Mouse (Mus musculus) bone marrow macrophage, adult 2 months (primary cell): ENCODE results near the gene Gck. TPM values are rescaled to one million over a fixed set of nuclear protein-coding genes. Genes with fewer than 3 reads are reported as not detected.

ENCODE experiments used
- H3K27ac ChIP-seq: 2 replicates; pipeline ENCODE4 v1.5.1; 2012; ENCODE audit warnings: low read depth, low read length; ENCODE audit not compliant: insufficient read depth
- H3K4me1 ChIP-seq: 2 replicates; pipeline ENCODE4 v1.6.1; 2012; ENCODE audit warnings: low read length; ENCODE audit not compliant: control insufficient read depth, insufficient read depth
- H3K4me3 ChIP-seq: 2 replicates; pipeline ENCODE4 v1.5.1; 2012; ENCODE audit warnings: mild to moderate bottlenecking, low read length, moderate library complexity; ENCODE audit not compliant: insufficient read depth
- CTCF ChIP-seq: IDR thresholded peaks from 2 replicates; pipeline ENCODE4 v1.5.1; 2012; ENCODE audit warnings: low read depth, mild to moderate bottlenecking, low read length, moderate library complexity
- POLR2A ChIP-seq: IDR thresholded peaks from 2 replicates; pipeline ENCODE4 v1.6.1; 2012; ENCODE audit warnings: mild to moderate bottlenecking, low read depth, low read length, borderline replicate concordance
- polyA plus RNA-seq: library from polyadenylated mRNA; stranded (reverse); fragments of >200 nt; gene quantifications from 2 replicates; pipeline ENCODE4 v1.2.4, GENCODE M21; 2012; ENCODE audit not compliant: missing spikeins, insufficient read depth, insufficient read length

Gene Gck
- polyA plus RNA-seq, 1 experiment: not detected

DNA sequence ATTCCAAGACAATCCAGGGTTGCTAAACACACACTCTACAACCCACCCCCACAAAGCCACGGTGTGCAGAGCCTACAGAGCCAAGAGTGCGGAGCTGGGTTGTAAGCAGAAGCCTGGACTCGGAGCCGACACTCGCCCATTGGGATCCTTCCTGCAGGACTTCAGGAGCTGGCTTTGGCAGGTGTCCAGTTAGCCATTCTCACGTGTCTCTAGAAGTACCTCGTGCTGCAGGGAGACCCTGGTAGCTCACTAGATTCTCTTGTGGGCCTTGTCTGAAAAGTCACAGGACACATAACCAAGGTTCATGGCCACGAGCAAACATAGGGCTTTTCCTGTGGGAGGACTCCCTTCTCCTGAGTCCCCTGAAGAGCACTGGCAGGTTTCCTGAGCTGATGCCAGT, 36.6 kb downstream of the Gck start:
- no peak for TF ChIP-seq CTCF
- peaks cover 3% of the 10 kb centered on the region; the same call in 1 of the 2 replicates for H3K4me1 ChIP-seq

DNA sequence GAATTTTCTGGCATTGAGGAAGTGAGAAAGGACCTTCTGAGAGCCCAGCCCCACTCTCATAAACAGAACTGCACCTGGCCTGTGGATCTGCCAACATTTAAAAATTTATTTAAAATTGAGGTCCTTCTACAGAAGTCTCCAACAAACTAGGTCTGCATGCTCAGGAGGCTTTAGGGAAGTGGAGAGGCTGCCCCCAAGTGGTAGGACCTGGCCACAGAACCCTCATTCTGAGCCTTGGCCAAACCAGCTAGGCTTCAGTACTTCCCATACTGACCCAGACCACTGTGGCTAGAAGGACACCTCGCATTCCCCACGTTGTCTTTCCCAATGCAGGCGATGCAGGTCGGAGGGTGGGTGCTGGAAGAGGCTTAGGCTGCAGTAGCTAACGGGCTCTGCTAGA, 37.2 kb downstream of the Gck start:
- TF ChIP-seq CTCF: 0 out of 2 replicates have a peak, but pooled peaks have one; percentile 29
- no peak for TF ChIP-seq POLR2A
- Histone ChIP-seq H3K4me3 (no peak overlapping the region), H3K27ac (no peak overlapping the region), H3K4me1 (peaks cover 3% of the 10 kb centered on the region; the same call in 1 of the 2 replicates)

More for the DNA sequence above, 36.6 kb downstream of the Gck start:
- Histone ChIP-seq H3K4me3 (no peak overlapping the region), H3K27ac (no peak overlapping the region)

DNA sequence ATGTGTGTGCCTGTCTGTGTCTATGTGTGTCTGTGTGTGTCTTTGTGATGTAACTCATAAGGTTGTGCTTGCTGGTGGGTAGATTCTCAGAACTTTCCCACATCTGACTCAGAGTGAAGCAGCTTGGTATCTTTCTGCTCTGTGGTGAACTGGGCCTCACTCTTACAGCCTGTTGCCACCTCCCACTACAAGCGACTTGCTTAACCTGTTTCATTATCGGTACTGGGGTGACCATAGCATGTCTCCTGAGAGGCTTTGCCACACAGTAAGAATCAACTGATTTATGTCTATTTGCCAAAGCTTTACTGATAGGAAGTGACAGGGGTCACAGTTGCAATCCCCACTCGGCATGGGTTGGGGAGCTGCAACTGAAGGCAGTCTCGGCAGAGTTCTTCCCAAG, 41.2 kb downstream of the Gck start:
- Histone ChIP-seq H3K27ac (no peak overlapping the region), H3K4me1 (no peaks in the 10 kb centered on the region), H3K4me3 (no peak overlapping the region)
- no peak for TF ChIP-seq POLR2A
- no peak for TF ChIP-seq CTCF

DNA sequence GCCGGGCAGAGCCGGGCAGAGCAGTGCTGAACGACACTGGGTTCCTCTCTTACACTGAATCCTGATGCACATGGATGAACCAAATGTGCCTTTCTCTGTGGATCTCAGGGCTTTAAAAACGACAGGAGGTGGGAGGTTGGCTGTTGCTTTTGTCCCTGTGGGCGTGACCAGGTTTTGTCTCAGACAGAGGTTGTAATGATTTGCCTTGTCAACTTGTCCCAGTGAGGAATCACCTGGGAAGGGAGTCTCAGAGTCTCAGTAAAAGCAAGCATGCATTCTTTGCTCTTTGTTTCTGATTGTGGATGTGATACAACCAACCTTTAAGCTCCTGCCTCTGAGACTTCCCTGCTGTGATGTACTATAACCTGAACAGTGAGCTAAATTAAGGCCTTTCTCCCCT, 42.8 kb downstream of the Gck start:
- no peak overlapping the region for H3K4me3 ChIP-seq
- H3K27ac ChIP-seq: no peak overlapping the region
- TF ChIP-seq CTCF (no peak), POLR2A (no peak)
- no peaks in the 10 kb centered on the region for H3K4me1 ChIP-seq

DNA sequence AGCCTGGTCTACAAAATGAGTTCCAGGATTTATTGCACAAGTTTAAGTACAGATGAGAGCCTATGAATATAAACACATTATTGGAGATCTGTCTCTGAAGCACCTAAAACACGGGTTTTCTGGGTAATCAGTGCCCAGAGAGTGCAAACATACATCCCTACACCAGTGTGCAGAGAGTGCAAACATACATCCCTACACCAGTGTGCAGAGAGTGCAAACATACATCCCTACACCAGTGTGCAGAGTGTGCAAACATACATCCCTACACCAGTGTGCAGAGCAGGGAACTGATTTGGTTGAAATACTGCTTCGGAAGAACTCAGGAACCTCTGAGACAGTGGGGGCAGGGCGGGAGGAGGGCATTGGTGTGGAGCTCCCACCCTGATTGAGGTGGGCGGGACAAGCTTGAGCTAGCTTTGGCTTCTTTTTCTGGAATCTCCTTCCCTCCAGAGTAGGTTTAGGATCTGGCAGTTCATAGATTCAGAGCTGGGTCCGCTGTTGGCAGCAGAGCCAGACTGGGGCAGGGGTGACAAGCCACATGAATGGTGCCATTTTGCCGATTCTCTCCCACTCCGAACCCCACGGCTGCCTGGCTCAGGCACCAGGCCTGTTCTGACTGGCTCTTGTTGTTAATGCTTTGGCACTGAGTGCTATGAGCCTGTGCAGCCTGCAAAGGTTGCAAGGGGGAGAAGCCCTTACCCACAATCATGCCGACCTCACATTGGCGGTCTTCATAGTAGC, 43.9 kb downstream of the Gck start:
- Histone ChIP-seq H3K4me1 (no peaks in the 10 kb centered on the region), H3K27ac (no peak overlapping the region), H3K4me3 (no peak overlapping the region)
- TF ChIP-seq POLR2A: no peak
- no peak for TF ChIP-seq CTCF

DNA sequence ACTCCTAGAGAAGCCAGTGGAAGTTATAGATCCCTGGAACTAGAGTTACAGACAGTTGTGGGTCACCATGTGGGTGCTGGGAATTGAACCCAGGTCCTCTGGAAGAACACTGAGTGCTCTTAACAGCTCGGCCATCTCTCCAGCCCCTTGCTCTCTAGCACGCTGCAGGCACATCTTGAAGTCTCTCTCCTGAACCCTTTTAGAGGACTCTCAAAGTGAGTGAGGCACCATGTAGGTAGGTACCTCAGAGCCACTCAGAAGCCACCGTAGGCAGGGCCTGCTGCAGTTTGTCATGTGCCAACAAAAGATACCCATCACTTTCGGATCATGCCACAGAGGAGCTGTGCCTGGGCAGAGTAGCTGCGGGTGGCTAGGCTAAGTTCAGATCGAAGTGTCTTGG, 45.0 kb downstream of the Gck start:
- Histone ChIP-seq H3K4me3 (no peak overlapping the region), H3K27ac (no peak overlapping the region), H3K4me1 (no peaks in the 10 kb centered on the region)
- TF ChIP-seq CTCF (no peak), POLR2A (no peak)

DNA sequence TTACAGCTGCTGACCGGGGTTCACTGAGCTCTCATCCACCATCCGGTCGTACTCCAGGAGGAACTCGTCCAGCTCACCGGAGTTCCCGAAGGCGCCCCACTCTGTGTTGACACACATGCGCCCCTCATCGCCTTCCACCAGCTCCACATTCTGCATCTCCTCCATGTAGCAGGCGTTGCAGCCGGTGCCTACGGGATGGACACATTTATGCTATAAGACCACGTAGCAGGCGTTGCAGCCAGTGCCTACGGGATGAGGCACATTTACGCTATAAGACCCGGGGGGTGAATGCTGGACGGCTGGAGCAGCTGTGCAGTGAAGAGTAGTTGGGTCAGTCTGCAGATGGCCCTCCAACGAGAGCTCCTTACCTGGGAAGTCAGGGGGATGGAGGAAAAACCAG, 45.5 kb downstream of the Gck start:
- Histone ChIP-seq H3K4me1 (no peaks in the 10 kb centered on the region), H3K4me3 (no peak overlapping the region), H3K27ac (no peak overlapping the region)
- TF ChIP-seq POLR2A (no peak), CTCF (no peak)

DNA sequence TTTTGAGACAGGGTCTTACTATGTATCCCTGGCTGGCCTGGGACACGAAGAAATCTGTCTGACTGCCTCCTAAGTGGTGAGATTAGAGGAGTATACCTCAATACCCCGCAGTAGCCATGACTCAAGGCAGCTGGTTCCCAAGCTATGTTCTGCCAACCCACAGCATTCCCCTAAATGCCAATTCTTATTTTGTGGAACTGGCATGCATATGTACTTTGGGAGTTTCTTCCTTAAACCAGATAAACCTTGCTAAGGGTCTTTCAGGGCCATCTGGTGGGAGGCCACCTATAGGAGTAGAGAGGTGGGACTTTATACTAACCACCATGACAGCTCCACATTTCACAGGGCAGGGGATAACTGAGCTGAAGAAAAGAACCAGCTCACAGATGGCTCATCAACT, 46.0 kb downstream of the Gck start:
- Histone ChIP-seq H3K4me1 (no peaks in the 10 kb centered on the region), H3K27ac (no peak overlapping the region), H3K4me3 (no peak overlapping the region)
- TF ChIP-seq CTCF (no peak), POLR2A (no peak)

DNA sequence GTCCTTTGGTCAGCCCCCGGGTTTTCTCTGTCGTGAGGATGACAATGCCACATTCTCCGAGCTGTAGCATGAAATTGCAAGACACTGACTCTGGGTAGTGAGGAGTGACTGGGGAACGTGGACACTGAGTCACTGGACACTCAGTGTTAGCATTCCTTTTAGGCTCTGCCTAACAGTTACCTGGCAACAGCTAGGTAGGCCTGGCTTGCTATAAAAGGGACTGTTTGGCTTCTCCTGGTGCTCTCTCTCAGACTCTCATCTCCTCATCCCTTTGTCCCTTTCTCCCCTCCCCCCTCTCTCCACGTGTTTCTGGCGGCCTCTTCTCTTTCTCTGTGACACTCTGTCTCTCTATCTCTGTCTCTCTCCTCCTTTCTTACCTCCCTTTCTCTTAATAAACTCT, 47.5 kb downstream of the Gck start:
- TF ChIP-seq POLR2A: no peak
- Histone ChIP-seq H3K4me1 (no peaks in the 10 kb centered on the region), H3K27ac (no peak overlapping the region), H3K4me3 (peak overlapping the region; percentile 37; the same call in 1 of the 2 replicates)

DNA sequence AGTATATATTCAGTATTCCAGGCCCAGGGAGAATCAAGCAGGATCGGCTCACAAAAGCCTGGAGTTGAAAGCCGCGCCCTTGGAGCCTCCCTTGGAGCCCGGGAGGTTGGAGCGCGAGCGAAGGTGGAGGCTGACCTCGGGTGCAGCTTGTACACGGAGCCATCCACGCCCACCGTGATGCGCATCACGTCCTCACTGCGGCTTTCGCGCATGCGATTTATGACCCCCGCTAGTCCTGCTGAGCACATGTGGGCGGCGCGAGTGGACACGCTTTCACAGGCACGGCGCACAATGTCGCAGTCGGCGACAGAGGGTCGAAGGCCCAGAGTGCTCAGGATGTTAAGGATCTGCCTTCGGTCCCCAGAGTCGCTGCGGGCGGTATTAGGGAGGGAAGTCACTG, 47.9 kb downstream of the Gck start:
- TF ChIP-seq POLR2A: no peak
- TF ChIP-seq CTCF: no peak
- peak overlapping the region; percentile 37 for H3K4me3 ChIP-seq
- H3K27ac ChIP-seq: no peak overlapping the region
- H3K4me1 ChIP-seq: no peaks in the 10 kb centered on the region
